Mouse (Mus musculus): ENCODE results near the gene Sptlc2.

GRCm38 (mm10) chr12:87279879-87280278 lies 108.3 kb downstream of the Sptlc2 start:
- no peak for TF ChIP-seq CTCF (IDR thresholded peaks at IDR 0.05; ENCODE audit: borderline replicate concordance, extremely low read depth, insufficient read depth, insufficient read length)
- TF ChIP-seq POLR2A (IDR thresholded peaks at IDR 0.05; ENCODE audit: borderline replicate concordance, extremely low read depth, insufficient read depth, insufficient read length, poor library complexity, severe bottlenecking) = no peak

Data from brain, embryonic 14.5 days (tissue).